Mouse (Mus musculus) neural tube, embryonic 13.5 days (tissue): ENCODE data around the gene Ensa. TPM values are rescaled to one million over a fixed set of nuclear protein-coding genes. Genes with fewer than 3 reads are reported as not detected.
"Not testable (repeated sequence)": the region's sequence is repeated elsewhere in the genome, so short reads cannot be mapped to it uniquely, and the experiment has no call there.

Experiments
- ATAC-seq: fragments of 200-750 bp; cut with Nextera tagmentation; 2 replicates; pipeline ENCODE4 v1.8.0; 2017; ENCODE audit warnings: low read depth, mild to moderate bottlenecking, moderate TSS enrichment, moderate library complexity
- H3K27ac ChIP-seq: fragments of 300-500 bp; sonication (generic); replicated peaks from 2 replicates; pipeline ENCODE4 v1.5.1; 2015; ENCODE audit warnings: moderate library complexity, mild to moderate bottlenecking, inconsistent platforms
- H3K27me3 ChIP-seq: fragments of 300-500 bp; sonication (generic); 2 replicates; pipeline ENCODE4 v1.6.1; 2015; ENCODE audit warnings: mild to moderate bottlenecking, inconsistent platforms
- H3K36me3 ChIP-seq: fragments of 300-500 bp; sonication (generic); 2 replicates; pipeline ENCODE4 v1.6.1; 2015; ENCODE audit warnings: mild to moderate bottlenecking, inconsistent platforms
- H3K4me1 ChIP-seq: fragments of 300-500 bp; sonication (generic); replicated peaks from 2 replicates; pipeline ENCODE4 v1.6.1; 2015; ENCODE audit warnings: inconsistent platforms
- H3K4me2 ChIP-seq: fragments of 300-500 bp; sonication (generic); 2 replicates; pipeline ENCODE4 v1.6.1; 2015; ENCODE audit warnings: inconsistent platforms, mild to moderate bottlenecking, moderate library complexity
- H3K4me3 ChIP-seq: fragments of 300-500 bp; sonication (generic); 2 replicates; pipeline ENCODE4 v1.5.1; 2015; ENCODE audit warnings: mild to moderate bottlenecking, inconsistent platforms
- H3K9ac ChIP-seq: fragments of 300-500 bp; sonication (generic); 2 replicates; pipeline ENCODE4 v1.6.1; 2015; ENCODE audit warnings: moderate library complexity, mild to moderate bottlenecking, inconsistent platforms
- H3K9me3 ChIP-seq: fragments of 300-500 bp; sonication (generic); 2 replicates; pipeline ENCODE4 v1.6.1; 2016; ENCODE audit warnings: inconsistent platforms
- WGBS: fragments of 180-500 bp; shearing (Covaris S2); methylation state at CpG from one replicate; pipeline ENCODE4 v1.1.7; 2015; 5-methylcytosine and 5-hydroxymethylcytosine counted together
- polyA plus RNA-seq: library from polyadenylated mRNA; unstranded; fragments of >200 nt; fragmentation: Nextera tagmentation; extraction: Ambion mirVana; gene quantifications from 2 replicates; pipeline ENCODE4 v1.2.1, GENCODE M21; 2015

Gene Ensa
- polyA plus RNA-seq, 1 experiment from 2014 or later: 96.1 TPM

GRCm38 (mm10) chr3:95623991-95624515 lies 740 bp upstream of the Ensa start:
- peak overlapping the region; percentile 63 for H3K4me3 ChIP-seq
- WGBS: 71% methylated on average over 5 of the region's 5 CpGs
- peak overlapping the region; percentile 57 for H3K4me2 ChIP-seq
- H3K9me3 ChIP-seq, H3K27me3 ChIP-seq: not testable (repeated sequence)
- H3K27ac ChIP-seq: peak overlapping the region; percentile 88
- ATAC-seq: peak; percentile 19; the same call in 1 of the 2 replicates
- peaks cover 29% of the 10 kb centered on the region for H3K4me1 ChIP-seq
- peaks cover 42% of the 10 kb centered on the region for H3K36me3 ChIP-seq
- peak overlapping the region; percentile 68 for H3K9ac ChIP-seq

- H3K4me1 ChIP-seq: peaks cover 37% of the 10 kb centered on the region
- 91% methylated on average over 5 of the region's 5 CpGs for WGBS
- H3K27ac ChIP-seq: no peak overlapping the region
- H3K36me3 ChIP-seq: peaks cover 61% of the 10 kb centered on the region
- no peak for ATAC-seq
- no peaks in the 10 kb centered on the region for H3K27me3 ChIP-seq
- no peak overlapping the region for H3K4me3 ChIP-seq
- H3K4me2 ChIP-seq: no peak overlapping the region
- no peak overlapping the region for H3K9ac ChIP-seq
- H3K9me3 ChIP-seq: no peaks in the 10 kb centered on the region
These were observed 3.0 kb downstream of the Ensa start for GRCm38 (mm10) chr3:95627763-95628162.

- WGBS: 72% methylated on average over 4 of the region's 4 CpGs
- H3K9ac ChIP-seq: no peak overlapping the region; the same call in 1 of the 2 replicates
- H3K9me3 ChIP-seq: no peaks in the 10 kb centered on the region
- no peak overlapping the region for H3K4me3 ChIP-seq
- H3K4me2 ChIP-seq: no peak overlapping the region
- peaks cover 80% of the 10 kb centered on the region for H3K36me3 ChIP-seq
- H3K4me1 ChIP-seq: peaks cover 33% of the 10 kb centered on the region
- ATAC-seq: no peak
- H3K27ac ChIP-seq: no peak overlapping the region
- no peaks in the 10 kb centered on the region for H3K27me3 ChIP-seq
These were observed 5.0 kb downstream of the Ensa start for GRCm38 (mm10) chr3:95629755-95630154.

- Histone ChIP-seq H3K4me3 (no peak overlapping the region), H3K27ac (no peak overlapping the region), H3K4me1 (peaks cover 29% of the 10 kb centered on the region), H3K36me3 (peaks cover 91% of the 10 kb centered on the region), H3K27me3 (no peaks in the 10 kb centered on the region), H3K9ac (no peak overlapping the region), H3K9me3 (no peaks in the 10 kb centered on the region), H3K4me2 (no peak overlapping the region)
- no peak for ATAC-seq
- WGBS: 95% methylated on average over 3 of the region's 3 CpGs
These were observed 6.1 kb downstream of the Ensa start for GRCm38 (mm10) chr3:95630856-95631255.

GRCm38 (mm10) chr3:95631304-95631703 lies 6.5 kb downstream of the Ensa start:
- no peaks in the 10 kb centered on the region for H3K9me3 ChIP-seq
- H3K4me1 ChIP-seq: peaks cover 25% of the 10 kb centered on the region
- WGBS: 83% methylated on average over 6 of the region's 6 CpGs
- H3K36me3 ChIP-seq: peaks cover 95% of the 10 kb centered on the region
- H3K9ac ChIP-seq: no peak overlapping the region
- no peak overlapping the region for H3K27ac ChIP-seq
- ATAC-seq: no peak
- no peaks in the 10 kb centered on the region for H3K27me3 ChIP-seq
- no peak overlapping the region for H3K4me3 ChIP-seq
- no peak overlapping the region for H3K4me2 ChIP-seq

GRCm38 (mm10) chr3:95632648-95633588 lies 8.1 kb downstream of the Ensa start:
- no peak overlapping the region for H3K27ac ChIP-seq
- 0 out of 2 replicates have a peak, but pooled peaks have one; percentile 36 for ATAC-seq
- H3K27me3 ChIP-seq: no peaks in the 10 kb centered on the region
- H3K4me3 ChIP-seq: no peak overlapping the region
- 79% methylated on average over 12 of the region's 12 CpGs for WGBS
- peaks cover 97% of the 10 kb centered on the region for H3K36me3 ChIP-seq
- no peak overlapping the region for H3K9ac ChIP-seq
- no peaks in the 10 kb centered on the region for H3K9me3 ChIP-seq
- peaks cover 9% of the 10 kb centered on the region; the same call in 1 of the 2 replicates for H3K4me1 ChIP-seq
- H3K4me2 ChIP-seq: no peak overlapping the region

- WGBS: 83% methylated on average over 4 of the region's 4 CpGs
- H3K4me2 ChIP-seq: no peak overlapping the region
- no peaks in the 10 kb centered on the region for H3K9me3 ChIP-seq
- no peaks in the 10 kb centered on the region for H3K27me3 ChIP-seq
- no peaks in the 10 kb centered on the region for H3K4me1 ChIP-seq
- ATAC-seq: no peak
- no peak overlapping the region for H3K27ac ChIP-seq
- H3K36me3 ChIP-seq: peaks cover 82% of the 10 kb centered on the region
- H3K4me3 ChIP-seq: no peak overlapping the region
- no peak overlapping the region for H3K9ac ChIP-seq
These were observed 10.8 kb downstream of the Ensa start for GRCm38 (mm10) chr3:95635636-95636035.

- Histone ChIP-seq H3K27me3 (no peaks in the 10 kb centered on the region), H3K4me1 (no peaks in the 10 kb centered on the region), H3K4me3 (no peak overlapping the region), H3K36me3 (peaks cover 78% of the 10 kb centered on the region), H3K9ac (no peak overlapping the region), H3K27ac (no peak overlapping the region), H3K4me2 (no peak overlapping the region), H3K9me3 (no peaks in the 10 kb centered on the region)
- 93% methylated on average over 4 of the region's 4 CpGs for WGBS
- ATAC-seq: no peak
These were observed 11.3 kb downstream of the Ensa start for GRCm38 (mm10) chr3:95636072-95636471.

GRCm38 (mm10) chr3:95639694-95640093 lies 14.9 kb downstream of the Ensa start:
- 93% methylated on average over 1 of the region's 1 CpGs for WGBS
- H3K27ac ChIP-seq: no peak overlapping the region
- no peaks in the 10 kb centered on the region for H3K4me1 ChIP-seq
- no peak overlapping the region for H3K9ac ChIP-seq
- H3K9me3 ChIP-seq: no peaks in the 10 kb centered on the region
- no peak overlapping the region for H3K4me2 ChIP-seq
- no peak for ATAC-seq
- peaks cover 44% of the 10 kb centered on the region for H3K36me3 ChIP-seq
- H3K27me3 ChIP-seq: no peaks in the 10 kb centered on the region
- H3K4me3 ChIP-seq: no peak overlapping the region

- no peak overlapping the region for H3K9ac ChIP-seq
- H3K27ac ChIP-seq: no peak overlapping the region
- H3K36me3 ChIP-seq: peaks cover 10% of the 10 kb centered on the region
- H3K4me1 ChIP-seq: no peaks in the 10 kb centered on the region
- no peak overlapping the region for H3K4me3 ChIP-seq
- H3K27me3 ChIP-seq: no peaks in the 10 kb centered on the region
- WGBS: 92% methylated on average over 7 of the region's 7 CpGs
- no peaks in the 10 kb centered on the region for H3K9me3 ChIP-seq
- no peak for ATAC-seq
- H3K4me2 ChIP-seq: no peak overlapping the region
These were observed 18.3 kb downstream of the Ensa start for GRCm38 (mm10) chr3:95643097-95643496.

GRCm38 (mm10) chr3:95645313-95646235 lies 20.8 kb downstream of the Ensa start:
- Histone ChIP-seq H3K9ac (no peak overlapping the region), H3K36me3 (no peaks in the 10 kb centered on the region), H3K27me3 (no peaks in the 10 kb centered on the region), H3K27ac (no peak overlapping the region), H3K4me2 (no peak overlapping the region), H3K9me3 (no peaks in the 10 kb centered on the region), H3K4me1 (no peaks in the 10 kb centered on the region), H3K4me3 (no peak overlapping the region)
- 73% methylated on average over 10 of the region's 10 CpGs for WGBS
- ATAC-seq: no peak

GRCm38 (mm10) chr3:95648016-95648415 lies 23.2 kb downstream of the Ensa start:
- no peaks in the 10 kb centered on the region for H3K27me3 ChIP-seq
- no peak overlapping the region for H3K4me3 ChIP-seq
- no peak overlapping the region for H3K9ac ChIP-seq
- H3K4me2 ChIP-seq: no peak overlapping the region
- H3K4me1 ChIP-seq: no peaks in the 10 kb centered on the region
- H3K27ac ChIP-seq: no peak overlapping the region
- ATAC-seq: no peak
- no peaks in the 10 kb centered on the region for H3K9me3 ChIP-seq
- H3K36me3 ChIP-seq: no peaks in the 10 kb centered on the region
- 94% methylated on average over 5 of the region's 5 CpGs for WGBS
